ENCODE assay signal across 10 mouse cellular contexts in genomic region chr14:18303262-18303661, GRCm38 (mm10). TPM values are rescaled to one million over a fixed set of nuclear protein-coding genes. Genes with fewer than 3 reads are reported as not detected.
DNase-seq lines count a peak whose midpoint lies in the region; ATAC-seq and TF ChIP-seq lines count a peak whose summit lies in the region.
"Had no signal": no experiment of that assay in that cellular context is flagged by ENCODE, and none has a peak within 500 bp of the region (broad histone marks: within the 10 kb centered on the region; RNA-seq: fewer than 3 reads in every experiment).

No protein-coding gene starts in this region.

- DNase-seq in kidney, postnatal 10 days, result peak; percentile 6
- peak; percentile 16 to 24 for DNase-seq in cerebellum, postnatal 36 days
- peak; percentile 59 to 72 for DNase-seq in heart, postnatal 10 days
- no peak for DNase-seq in urinary bladder, adult 18-20 months (ENCODE audit: low spot score in 2 of 2)
- no peak for DNase-seq in adrenal gland, adult 2 months

- intact Hi-C loops in heart, postnatal 10 days (cut with DNase I), result no loop called here

- H3K9me3 ChIP-seq in kidney, embryonic 14.5 days (ENCODE audit: control insufficient read depth, low read length), result no peaks in the 10 kb centered on the region
- H3K9me3 ChIP-seq in intestine, embryonic 16.5 days (ENCODE audit: control insufficient read depth, low read length), result no peaks in the 10 kb centered on the region
- H3K9me3 ChIP-seq: embryonic facial prominence, embryonic 15.5 days; lung, embryonic 15.5 days had no signal

- no peak for ATAC-seq in kidney, embryonic 14.5 days (ENCODE audit: low FRiP score, low TSS enrichment)
- no peak for ATAC-seq in intestine, embryonic 16.5 days

- TF ChIP-seq POLR2A in myocyte (IDR thresholded peaks at IDR 0.05; ENCODE audit: insufficient read length, low read depth), result no peak

- H3K79me2 ChIP-seq in myocyte (ENCODE audit: control insufficient read depth, insufficient read depth), result peaks cover 6% of the 10 kb centered on the region

- H3K9ac ChIP-seq in kidney, embryonic 14.5 days (ENCODE audit: low read depth, low read length), result no peak overlapping the region
- H3K9ac ChIP-seq in intestine, embryonic 16.5 days (ENCODE audit: low read depth, low read length), result no peak overlapping the region
- H3K9ac ChIP-seq: embryonic facial prominence, embryonic 15.5 days; lung, embryonic 15.5 days had no signal

- no peak overlapping the region for H3K27ac ChIP-seq in kidney, embryonic 14.5 days (ENCODE audit: low read depth, low read length)
- H3K27ac ChIP-seq in intestine, embryonic 16.5 days (ENCODE audit: low read length), result no peak overlapping the region
- H3K27ac ChIP-seq: embryonic facial prominence, embryonic 15.5 days; lung, embryonic 15.5 days had no signal

- H3K27me3 ChIP-seq in kidney, embryonic 14.5 days (ENCODE audit: control insufficient read depth, insufficient read depth, low read length), result no peaks in the 10 kb centered on the region
- H3K27me3 ChIP-seq in myocyte (ENCODE audit: control insufficient read depth, insufficient read depth, insufficient read length), result no peaks in the 10 kb centered on the region
- no peaks in the 10 kb centered on the region for H3K27me3 ChIP-seq in intestine, embryonic 16.5 days (replicated peaks; ENCODE audit: control insufficient read depth, insufficient read depth, low read length)
- H3K27me3 ChIP-seq: embryonic facial prominence, embryonic 15.5 days; lung, embryonic 15.5 days had no signal

- 0 out of 2 replicates have a peak, but pooled peaks cover 4% of the 10 kb centered on the region for H3K4me1 ChIP-seq in kidney, embryonic 14.5 days (ENCODE audit: control insufficient read depth, insufficient read depth, low read length)
- H3K4me1 ChIP-seq in intestine, embryonic 16.5 days (ENCODE audit: control insufficient read depth, insufficient read depth, low read length), result 0 out of 2 replicates have a peak, but pooled peaks cover 3% of the 10 kb centered on the region
- H3K4me1 ChIP-seq: embryonic facial prominence, embryonic 15.5 days had no signal

- no peak overlapping the region for H3ac ChIP-seq in myocyte (ENCODE audit: control insufficient read depth, insufficient read length)

- 75% methylated on average over 4 of the region's 4 CpGs for WGBS in kidney, embryonic 14.5 days
- 60% methylated on average over 4 of the region's 4 CpGs for WGBS in intestine, embryonic 16.5 days

- H3K36me3 ChIP-seq in kidney, embryonic 14.5 days (ENCODE audit: control insufficient read depth, insufficient read depth, low read length), result peaks cover 4% of the 10 kb centered on the region; the same call in 1 of the 2 replicates
- H3K36me3 ChIP-seq in myocyte (ENCODE audit: control insufficient read depth, insufficient read depth), result no peaks in the 10 kb centered on the region
- H3K36me3 ChIP-seq in intestine, embryonic 16.5 days (ENCODE audit: control insufficient read depth, insufficient read depth, low read length), result no peaks in the 10 kb centered on the region
- H3K36me3 ChIP-seq: embryonic facial prominence, embryonic 15.5 days had no signal

- H3K4me2 ChIP-seq in kidney, embryonic 14.5 days (replicated peaks; ENCODE audit: low read depth, low read length), result no peak overlapping the region
- H3K4me2 ChIP-seq in myocyte (ENCODE audit: low read depth), result no peak overlapping the region
- H3K4me2 ChIP-seq in intestine, embryonic 16.5 days (ENCODE audit: low read depth, low read length), result no peak overlapping the region
- H3K4me2 ChIP-seq: embryonic facial prominence, embryonic 15.5 days; lung, embryonic 15.5 days had no signal

- H3K4me3 ChIP-seq in kidney, embryonic 14.5 days (ENCODE audit: low read length), result no peak overlapping the region
- no peak overlapping the region for H3K4me3 ChIP-seq in myocyte
- H3K4me3 ChIP-seq in intestine, embryonic 16.5 days (ENCODE audit: low read length), result no peak overlapping the region
- H3K4me3 ChIP-seq: embryonic facial prominence, embryonic 15.5 days; lung, embryonic 15.5 days had no signal

TF ChIP-seq in myocyte, 11 proteins besides CTCF, POLR2A, EP300 and RAD21:
- TF ChIP-seq POLR2AphosphoS2 (IDR thresholded peaks at IDR 0.05; ENCODE audit: insufficient read length, low read depth) (no peak), MYOG (IDR thresholded peaks at IDR 0.05; ENCODE audit: control insufficient read depth in 1 of 3, insufficient read depth in 1 of 3, insufficient read length in 2 of 3, low read depth in 2 of 3) (peak in 2 of 3 experiments; percentile 46 to 59), REST (IDR thresholded peaks at IDR 0.05; ENCODE audit: insufficient read depth, insufficient read length) (no peak), E2F4 (IDR thresholded peaks at IDR 0.05; ENCODE audit: insufficient read depth) (no peak), USF1 (IDR thresholded peaks at IDR 0.05; ENCODE audit: low read depth) (no peak), MYOD1 (IDR thresholded peaks at IDR 0.05; ENCODE audit: control insufficient read depth in 1 of 3, insufficient read length in 2 of 3, low read depth in 2 of 3) (peak in 2 of 3 experiments; percentile 38 to 59), TCF3 (IDR thresholded peaks at IDR 0.05; ENCODE audit: insufficient read length, low read depth) (no peak)

RNA-seq across cellular contexts. Expression of gene Ube2e1, which starts 28.4 kb away (rescaled TPM):
- 48.9 and 120 TPM in 2 replicates for polyA plus RNA-seq in kidney, embryonic 14.5 days (2014; fragmentation: Nextera tagmentation; extraction: Ambion mirVana)
- 10 to 100 TPM; 36.6 to 42.3 TPM for total RNA-seq in heart, postnatal 10 days (2021)
- polyA plus RNA-seq in myocyte (2012; fragmentation: generic; extraction: Trizol), result 34.4 TPM
- 107 and 113 TPM in 2 replicates for polyA plus RNA-seq in intestine, embryonic 16.5 days (2015; fragmentation: Nextera tagmentation; extraction: Ambion mirVana)
- total RNA-seq in adrenal gland, adult 2 months (2021), result 100 to 1,000 TPM in 1 of 2 experiments, 10 to 100 TPM in 1; 80.1 to 104 TPM
- 6.8 and 7.8 TPM in 2 replicates for polyA plus RNA-seq in adrenal gland, adult 2 months (2012; rRNA removed)

RNA-seq across cellular contexts. Expression of gene Rpl15, which starts 32.1 kb away (rescaled TPM):
- polyA plus RNA-seq in kidney, embryonic 14.5 days (2014; fragmentation: Nextera tagmentation; extraction: Ambion mirVana), result 551 and 698 TPM in 2 replicates
- 100 to 1,000 TPM; 793 to 803 TPM for total RNA-seq in heart, postnatal 10 days (2021)
- polyA plus RNA-seq in myocyte (2012; fragmentation: generic; extraction: Trizol), result 1,739 TPM
- 349 and 396 TPM in 2 replicates for polyA plus RNA-seq in intestine, embryonic 16.5 days (2015; fragmentation: Nextera tagmentation; extraction: Ambion mirVana)
- total RNA-seq in adrenal gland, adult 2 months (2021), result 100 to 1,000 TPM; 734 to 830 TPM
- 76.9 and 101 TPM in 2 replicates for polyA plus RNA-seq in adrenal gland, adult 2 months (2012; rRNA removed)

RNA-seq across cellular contexts. Expression of gene Nkiras1, which starts 32.3 kb away (rescaled TPM):
- 12.8 and 14.4 TPM in 2 replicates for polyA plus RNA-seq in kidney, embryonic 14.5 days (2014; fragmentation: Nextera tagmentation; extraction: Ambion mirVana)
- total RNA-seq in heart, postnatal 10 days (2021), result 10 to 100 TPM; 28.2 to 29.6 TPM
- 10.3 TPM for polyA plus RNA-seq in myocyte (2012; fragmentation: generic; extraction: Trizol)
- polyA plus RNA-seq in intestine, embryonic 16.5 days (2015; fragmentation: Nextera tagmentation; extraction: Ambion mirVana), result 14.5 and 15.9 TPM in 2 replicates
- total RNA-seq in adrenal gland, adult 2 months (2021), result 10 to 100 TPM; 24.7 to 26.7 TPM
- polyA plus RNA-seq in adrenal gland, adult 2 months (2012; rRNA removed), result 0.79 and 0.90 TPM in 2 replicates

Comparison
In these comparisons a context has a peak if more than half of its experiments do, and no peak if none do; other contexts are left out.
1. DNase-seq: peak in kidney, postnatal 10 days (single experiment), cerebellum, postnatal 36 days (2 of 2) and heart, postnatal 10 days (2 of 2); none in urinary bladder, adult 18-20 months (0 of 2) and adrenal gland, adult 2 months (single experiment).